Mouse (Mus musculus) hindbrain, embryonic 16.5 days (tissue): ENCODE measurements at regions not wholly inside any gene's neighbourhood (a gene's known extent, or its start where the extent isn't known, plus 50 kb on each side); places are given as distances from the start of the nearest gene placed in this dataset.

Experiments used
- ATAC-seq: fragments of 200-750 bp; cut with Nextera tagmentation; 2 replicates; pipeline ENCODE4 v1.8.0; 2017; ENCODE audit warnings: moderate TSS enrichment, moderate library complexity
- H3K27ac ChIP-seq: fragments of 300-500 bp; sonication (generic); 2 replicates; pipeline ENCODE4 v1.5.1; 2014; ENCODE audit warnings: low read depth, mild to moderate bottlenecking, control low read depth, low read length, moderate library complexity
- H3K27me3 ChIP-seq: fragments of 300-500 bp; sonication (generic); replicated peaks from 2 replicates; pipeline ENCODE4 v1.6.1; 2014; ENCODE audit warnings: low read length; ENCODE audit not compliant: control insufficient read depth, insufficient read depth
- H3K36me3 ChIP-seq: fragments of 300-500 bp; sonication (generic); 2 replicates; pipeline ENCODE4 v1.6.1; 2014; ENCODE audit warnings: mild to moderate bottlenecking, low read length, moderate library complexity, mixed read lengths; ENCODE audit not compliant: control insufficient read depth, insufficient read depth
- H3K4me1 ChIP-seq: fragments of 300-500 bp; sonication (generic); 2 replicates; pipeline ENCODE4 v1.6.1; 2014; ENCODE audit warnings: low read depth, low read length; ENCODE audit not compliant: control insufficient read depth, insufficient read depth
- H3K4me2 ChIP-seq: fragments of 300-500 bp; sonication (generic); 2 replicates; pipeline ENCODE4 v1.6.1; 2014; ENCODE audit warnings: mild to moderate bottlenecking, low read length, control low read depth, moderate library complexity
- H3K4me3 ChIP-seq: fragments of 300-500 bp; sonication (generic); 2 replicates; pipeline ENCODE4 v1.5.1; 2014; ENCODE audit warnings: mild to moderate bottlenecking, low read length, control low read depth, moderate library complexity
- H3K9ac ChIP-seq: fragments of 300-500 bp; sonication (generic); 2 replicates; pipeline ENCODE4 v1.6.1; 2014; ENCODE audit warnings: low read depth, mild to moderate bottlenecking, control low read depth, low read length, moderate library complexity
- H3K9me3 ChIP-seq: fragments of 300-500 bp; sonication (generic); 2 replicates; pipeline ENCODE4 v1.6.1; 2014; ENCODE audit warnings: mild to moderate bottlenecking, low read length, moderate library complexity; ENCODE audit not compliant: control insufficient read depth
- WGBS: fragments of 180-500 bp; shearing (Covaris S2); extraction: QIAGEN DNeasy Blood & Tissue Kit; methylation state at CpG from one replicate; pipeline ENCODE4 v1.1.7; 2014; 5-methylcytosine and 5-hydroxymethylcytosine counted together

- Histone ChIP-seq H3K9me3 (no peaks in the 10 kb centered on the region), H3K36me3 (no peaks in the 10 kb centered on the region), H3K4me1 (no peaks in the 10 kb centered on the region), H3K27me3 (no peaks in the 10 kb centered on the region), H3K27ac (no peak overlapping the region), H3K9ac (no peak overlapping the region), H3K4me2 (no peak overlapping the region), H3K4me3 (no peak overlapping the region)
- ATAC-seq = no peak
- 90% methylated on average over 2 of the region's 2 CpGs for WGBS
Measured at GRCm38 (mm10) chr11:71401411-71402276, 171.1 kb upstream of the Nlrp1b start.

GRCm38 (mm10) chr11:71404361-71404760 lies 173.8 kb upstream of the Nlrp1b start:
- H3K4me2 ChIP-seq = no peak overlapping the region
- H3K27me3 ChIP-seq = no peaks in the 10 kb centered on the region
- H3K27ac ChIP-seq = no peak overlapping the region
- no peaks in the 10 kb centered on the region for H3K4me1 ChIP-seq
- H3K36me3 ChIP-seq = no peaks in the 10 kb centered on the region
- ATAC-seq = no peak
- H3K4me3 ChIP-seq = no peak overlapping the region
- WGBS = 90% methylated on average over 3 of the region's 3 CpGs
- no peaks in the 10 kb centered on the region for H3K9me3 ChIP-seq
- H3K9ac ChIP-seq = no peak overlapping the region

- H3K9me3 ChIP-seq = no peaks in the 10 kb centered on the region
- H3K4me3 ChIP-seq = no peak overlapping the region
- 49% methylated on average over 6 of the region's 6 CpGs for WGBS
- ATAC-seq = peak; percentile 58
- H3K9ac ChIP-seq = no peak overlapping the region
- no peaks in the 10 kb centered on the region for H3K27me3 ChIP-seq
- no peak overlapping the region for H3K27ac ChIP-seq
- no peaks in the 10 kb centered on the region for H3K36me3 ChIP-seq
- no peak overlapping the region for H3K4me2 ChIP-seq
- no peaks in the 10 kb centered on the region for H3K4me1 ChIP-seq
Measured at GRCm38 (mm10) chr11:71407043-71407442, 176.5 kb upstream of the Nlrp1b start.

- Histone ChIP-seq H3K9me3 (no peaks in the 10 kb centered on the region), H3K36me3 (no peaks in the 10 kb centered on the region), H3K4me3 (no peak overlapping the region), H3K9ac (no peak overlapping the region), H3K4me2 (no peak overlapping the region), H3K27me3 (no peaks in the 10 kb centered on the region), H3K27ac (no peak overlapping the region), H3K4me1 (no peaks in the 10 kb centered on the region)
- 84% methylated on average over 6 of the region's 6 CpGs for WGBS
- no peak for ATAC-seq
Measured at GRCm38 (mm10) chr11:71409211-71409765, 178.8 kb upstream of the Nlrp1b start.

GRCm38 (mm10) chr11:71410582-71410981 lies 180.0 kb upstream of the Nlrp1b start:
- no peak overlapping the region for H3K9ac ChIP-seq
- H3K9me3 ChIP-seq = no peaks in the 10 kb centered on the region
- H3K27ac ChIP-seq = no peak overlapping the region
- H3K27me3 ChIP-seq = no peaks in the 10 kb centered on the region
- ATAC-seq = no peak
- H3K36me3 ChIP-seq = no peaks in the 10 kb centered on the region
- 93% methylated on average over 3 of the region's 3 CpGs for WGBS
- peaks cover 9% of the 10 kb centered on the region for H3K4me1 ChIP-seq
- no peak overlapping the region for H3K4me3 ChIP-seq
- no peak overlapping the region for H3K4me2 ChIP-seq

GRCm38 (mm10) chr11:71411958-71412357 lies 181.4 kb upstream of the Nlrp1b start:
- H3K36me3 ChIP-seq = no peaks in the 10 kb centered on the region
- H3K9ac ChIP-seq = no peak overlapping the region
- H3K9me3 ChIP-seq = no peaks in the 10 kb centered on the region
- H3K27me3 ChIP-seq = no peaks in the 10 kb centered on the region
- no peak for ATAC-seq
- H3K4me3 ChIP-seq = no peak overlapping the region
- H3K27ac ChIP-seq = no peak overlapping the region
- 80% methylated on average over 1 of the region's 1 CpGs for WGBS
- H3K4me2 ChIP-seq = no peak overlapping the region
- peaks cover 9% of the 10 kb centered on the region for H3K4me1 ChIP-seq

GRCm38 (mm10) chr11:71414403-71415140 lies 184.0 kb upstream of the Nlrp1b start:
- ATAC-seq = peak; percentile 87
- WGBS = 52% methylated on average over 9 of the region's 9 CpGs
- Histone ChIP-seq H3K36me3 (no peaks in the 10 kb centered on the region), H3K27ac (no peak overlapping the region), H3K27me3 (no peaks in the 10 kb centered on the region), H3K9me3 (no peaks in the 10 kb centered on the region), H3K4me2 (no peak overlapping the region), H3K9ac (0 out of 2 replicates have a peak overlapping the region, but pooled peaks have one; percentile 9), H3K4me3 (no peak overlapping the region), H3K4me1 (peaks cover 9% of the 10 kb centered on the region)

GRCm38 (mm10) chr11:71415451-71415850 lies 184.9 kb upstream of the Nlrp1b start:
- Histone ChIP-seq H3K36me3 (no peaks in the 10 kb centered on the region), H3K4me1 (peaks cover 9% of the 10 kb centered on the region), H3K27ac (no peak overlapping the region), H3K4me3 (no peak overlapping the region), H3K4me2 (no peak overlapping the region), H3K27me3 (no peaks in the 10 kb centered on the region), H3K9me3 (no peaks in the 10 kb centered on the region), H3K9ac (no peak overlapping the region)
- 27% methylated on average over 3 of the region's 3 CpGs for WGBS
- no peak for ATAC-seq

- Histone ChIP-seq H3K9ac (no peak overlapping the region), H3K4me2 (no peak overlapping the region), H3K4me3 (no peak overlapping the region), H3K27me3 (no peaks in the 10 kb centered on the region), H3K9me3 (no peaks in the 10 kb centered on the region; the same call in 1 of the 2 replicates), H3K4me1 (no peaks in the 10 kb centered on the region), H3K36me3 (no peaks in the 10 kb centered on the region), H3K27ac (no peak overlapping the region)
- no peak for ATAC-seq
- WGBS = 59% methylated on average over 2 of the region's 2 CpGs
Measured at GRCm38 (mm10) chr11:71422291-71422840, 191.8 kb upstream of the Nlrp1b start.
